Mouse (Mus musculus) thymus, postnatal 25 days (tissue): ENCODE data around the gene Gm43064.
"Not testable (repeated sequence)": the region's sequence is repeated elsewhere in the genome, so short reads cannot be mapped to it uniquely, and the experiment has no call there.

Experiments
- DNase-seq: peaks from one replicate; pipeline ENCODE4 v3.0.0; 2022

Gene Gm43064

GRCm38 (mm10) chr3:103801631-103802531 lies 7.5 kb upstream of the Gm43064 start:
- DNase-seq = peak; percentile 58

- DNase-seq = peak; percentile 44
Observed at GRCm38 (mm10) chr3:103802861-103803260, 6.5 kb upstream of the Gm43064 start.

GRCm38 (mm10) chr3:103805671-103806070 lies 3.7 kb upstream of the Gm43064 start:
- no peak for DNase-seq

- no peak for DNase-seq
Observed at GRCm38 (mm10) chr3:103809799-103810150, 402 bp downstream of the Gm43064 start.

GRCm38 (mm10) chr3:103810967-103811366 lies 1.6 kb downstream of the Gm43064 start:
- DNase-seq = no peak

- DNase-seq = peak; percentile 23
Observed at GRCm38 (mm10) chr3:103827548-103827947, 18.2 kb downstream of the Gm43064 start.

- no peak for DNase-seq
Observed at GRCm38 (mm10) chr3:103829036-103829435, 19.7 kb downstream of the Gm43064 start.

- not testable (repeated sequence) for DNase-seq
Observed at GRCm38 (mm10) chr3:103830681-103831080, 21.3 kb downstream of the Gm43064 start.

- no peak for DNase-seq
Observed at GRCm38 (mm10) chr3:103831146-103831545, 21.8 kb downstream of the Gm43064 start.

- DNase-seq = no peak
Observed at GRCm38 (mm10) chr3:103832426-103832825, 23.1 kb downstream of the Gm43064 start, which contains the start of gene Bcl2l15. Bcl2l15 (plus strand) TSS chr3:103832601.

- no peak for DNase-seq
Observed at GRCm38 (mm10) chr3:103834001-103834400, 24.6 kb downstream of the Gm43064 start.

GRCm38 (mm10) chr3:103835272-103835950 lies 26.0 kb downstream of the Gm43064 start:
- no peak for DNase-seq

GRCm38 (mm10) chr3:103835951-103836310 lies 26.6 kb downstream of the Gm43064 start:
- DNase-seq = no peak

- no peak for DNase-seq
Observed at GRCm38 (mm10) chr3:103836453-103836852, 27.1 kb downstream of the Gm43064 start.

- no peak for DNase-seq
Observed at GRCm38 (mm10) chr3:103839711-103840110, 30.3 kb downstream of the Gm43064 start.

GRCm38 (mm10) chr3:103840195-103840594 lies 30.8 kb downstream of the Gm43064 start:
- DNase-seq = not testable (repeated sequence)

- DNase-seq = not testable (repeated sequence)
Observed at GRCm38 (mm10) chr3:103840946-103841345, 31.6 kb downstream of the Gm43064 start.

- DNase-seq = no peak
Observed at GRCm38 (mm10) chr3:103850644-103851363, 41.4 kb downstream of the Gm43064 start.

GRCm38 (mm10) chr3:103851481-103851880 lies 42.1 kb downstream of the Gm43064 start:
- DNase-seq = no peak

GRCm38 (mm10) chr3:103851882-103852281 lies 42.5 kb downstream of the Gm43064 start:
- no peak for DNase-seq

GRCm38 (mm10) chr3:103852565-103853299 lies 43.4 kb downstream of the Gm43064 start:
- DNase-seq = peak; percentile 90

GRCm38 (mm10) chr3:103853804-103854203 lies 44.4 kb downstream of the Gm43064 start:
- DNase-seq = no peak
